Mouse (Mus musculus) heart, embryonic 13.5 days (tissue): ENCODE results near the gene Prss1. TPM values are rescaled to one million over a fixed set of nuclear protein-coding genes. Genes with fewer than 3 reads are reported as not detected.
"Not testable (repeated sequence)": the region's sequence is repeated elsewhere in the genome, so short reads cannot be mapped to it uniquely, and the experiment has no call there.

Experiments used
- ATAC-seq: fragments of 200-750 bp; cut with Nextera tagmentation; 2 replicates; pipeline ENCODE4 v1.8.0; 2017; ENCODE audit warnings: moderate TSS enrichment; ENCODE audit not compliant: insufficient number of reproducible peaks, low FRiP score, low TSS enrichment; ENCODE audit errors: extremely low read depth
- H3K27ac ChIP-seq: fragments of 300-500 bp; sonication (generic); replicated peaks from 2 replicates; pipeline ENCODE4 v1.5.1; 2015; ENCODE audit warnings: moderate library complexity, mild to moderate bottlenecking, inconsistent platforms
- H3K27me3 ChIP-seq: fragments of 300-500 bp; sonication (generic); replicated peaks from 2 replicates; pipeline ENCODE4 v1.6.1; 2015; ENCODE audit warnings: mild to moderate bottlenecking, inconsistent platforms
- H3K36me3 ChIP-seq: fragments of 300-500 bp; sonication (generic); 2 replicates; pipeline ENCODE4 v1.6.1; 2015; ENCODE audit warnings: mild to moderate bottlenecking, inconsistent platforms
- H3K4me1 ChIP-seq: fragments of 300-500 bp; sonication (generic); 2 replicates; pipeline ENCODE4 v1.6.1; 2015; ENCODE audit warnings: inconsistent platforms
- H3K4me2 ChIP-seq: fragments of 300-500 bp; sonication (generic); 2 replicates; pipeline ENCODE4 v1.6.1; 2015; ENCODE audit warnings: inconsistent platforms, mild to moderate bottlenecking, moderate library complexity
- H3K4me3 ChIP-seq: fragments of 300-500 bp; sonication (generic); 2 replicates; pipeline ENCODE4 v1.5.1; 2015; ENCODE audit warnings: moderate library complexity, mild to moderate bottlenecking, inconsistent platforms
- H3K9ac ChIP-seq: fragments of 300-500 bp; sonication (generic); 2 replicates; pipeline ENCODE4 v1.6.1; 2015; ENCODE audit warnings: inconsistent platforms, mild to moderate bottlenecking, moderate library complexity
- H3K9me3 ChIP-seq: fragments of 300-500 bp; sonication (generic); 2 replicates; pipeline ENCODE4 v1.6.1; 2016; ENCODE audit warnings: inconsistent platforms
- WGBS: fragments of 180-500 bp; shearing (Covaris S2); methylation state at CpG from one replicate; pipeline ENCODE4 v1.1.7; 2015; ENCODE audit warnings: mixed read lengths; 5-methylcytosine and 5-hydroxymethylcytosine counted together
- polyA plus RNA-seq: library from polyadenylated mRNA; unstranded; fragments of >200 nt; fragmentation: Nextera tagmentation; extraction: Ambion mirVana; gene quantifications from 2 replicates; pipeline ENCODE4 v1.2.1, GENCODE M21; 2015

The Prss1 gene
- polyA plus RNA-seq, result not detected in 2 replicates

DNA sequence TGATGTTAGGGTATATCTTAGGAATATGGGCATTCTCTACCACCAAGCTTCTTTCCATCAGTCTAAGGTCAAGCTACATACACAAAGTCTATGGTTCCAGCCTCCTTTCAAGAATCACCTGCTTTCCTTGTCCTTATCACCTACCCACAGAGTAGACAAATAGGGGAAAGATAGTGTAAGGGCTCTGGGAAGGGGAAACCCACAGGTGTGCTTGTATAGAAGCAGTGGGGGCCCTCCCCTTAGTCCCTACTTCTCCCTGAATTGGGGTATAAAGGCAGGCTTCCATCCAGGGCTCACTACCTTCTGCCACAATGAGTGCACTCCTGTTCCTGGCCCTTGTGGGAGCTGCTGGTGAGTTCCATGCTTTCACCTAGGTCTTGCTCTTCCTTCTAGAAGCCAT, at the start of gene Prss1:
Gene Prss1 (plus strand): TSS at position 301 of the 400 bp plus-strand sequence.
- not testable (repeated sequence) for H3K9ac ChIP-seq, H3K27ac ChIP-seq, H3K4me3 ChIP-seq, ATAC-seq, H3K4me1 ChIP-seq, H3K36me3 ChIP-seq, H3K27me3 ChIP-seq, H3K4me2 ChIP-seq, H3K9me3 ChIP-seq

DNA sequence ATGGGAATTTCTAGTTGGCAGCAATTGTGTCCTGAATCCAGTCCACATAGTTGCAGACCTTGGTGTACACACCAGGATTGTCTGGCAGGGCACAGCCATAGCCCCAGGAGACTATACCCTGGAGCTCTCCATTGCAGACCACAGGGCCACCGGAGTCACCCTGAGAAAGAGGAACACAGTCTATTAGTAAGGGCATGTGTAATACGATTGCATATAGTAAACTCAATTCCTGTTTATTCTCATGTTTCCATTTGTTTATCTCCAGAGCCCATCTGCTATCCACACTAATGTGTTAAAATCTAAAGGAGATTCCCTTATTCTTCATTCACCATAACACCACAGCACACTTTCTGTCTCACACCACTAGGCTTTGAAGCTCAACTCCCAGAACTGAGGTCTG, 16.5 kb upstream of the Prss1 start:
- ATAC-seq, result not testable (repeated sequence)

DNA sequence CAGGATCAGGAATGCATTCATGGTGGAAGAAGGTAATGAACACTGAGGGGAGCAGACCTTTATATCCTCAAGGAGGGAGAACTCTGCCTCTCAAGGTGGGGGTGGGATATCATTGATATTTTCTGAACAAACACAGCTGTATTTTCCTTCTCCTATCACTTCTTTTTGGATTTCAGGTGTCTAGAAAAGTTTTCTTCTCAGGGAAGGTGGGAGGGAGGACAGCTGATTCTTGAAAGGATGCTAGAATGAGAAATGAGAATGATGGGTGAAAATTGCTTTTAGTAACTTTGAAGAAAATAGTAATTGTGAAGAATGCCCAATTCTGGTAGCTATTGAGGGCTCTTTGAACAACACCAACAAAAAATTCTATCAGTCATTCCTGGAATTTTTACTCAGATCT, 12.7 kb upstream of the Prss1 start, which contains the start of gene Gm10334:
Gene Gm10334 (minus strand): TSS at position 101 of the 400 bp plus-strand sequence.
- H3K4me2 ChIP-seq, H3K36me3 ChIP-seq, H3K9me3 ChIP-seq, H3K27me3 ChIP-seq, H3K27ac ChIP-seq, ATAC-seq, H3K9ac ChIP-seq, H3K4me3 ChIP-seq, H3K4me1 ChIP-seq: not testable (repeated sequence)

More for the DNA sequence above, 16.5 kb upstream of the Prss1 start:
- not testable (repeated sequence) for H3K9ac ChIP-seq, H3K4me3 ChIP-seq, H3K27me3 ChIP-seq, H3K36me3 ChIP-seq, H3K27ac ChIP-seq, H3K4me1 ChIP-seq, H3K9me3 ChIP-seq, H3K4me2 ChIP-seq
- WGBS, result 63% methylated on average over 2 of the region's 2 CpGs

DNA sequence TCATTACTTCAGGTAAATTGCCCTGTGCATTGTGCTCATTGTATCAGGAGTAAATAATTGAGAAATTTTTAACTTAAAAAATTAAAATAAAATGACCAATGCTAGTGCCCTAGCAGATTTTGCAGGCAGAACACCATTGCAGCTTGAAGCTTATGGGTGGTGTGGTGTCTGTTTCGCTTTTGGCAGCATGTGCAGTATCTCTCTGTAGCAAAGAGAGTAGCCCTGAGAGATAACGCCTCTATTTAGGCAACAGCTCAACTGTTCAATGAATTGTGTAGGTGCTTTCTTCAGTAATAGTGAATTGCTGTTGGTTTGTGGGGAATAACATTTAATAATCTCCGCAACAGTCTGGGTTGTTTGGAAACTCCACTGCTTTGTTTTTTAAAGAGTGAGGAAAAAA, 40.6 kb downstream of the Prss1 start:
- no peak for ATAC-seq
- H3K9ac ChIP-seq, result no peak overlapping the region
- H3K9me3 ChIP-seq, result 0 out of 2 replicates have a peak, but pooled peaks cover 7% of the 10 kb centered on the region
- no peak overlapping the region for H3K27ac ChIP-seq
- no peak overlapping the region for H3K4me2 ChIP-seq
- 65% methylated on average over 3 of the region's 3 CpGs for WGBS
- no peaks in the 10 kb centered on the region for H3K4me1 ChIP-seq
- no peaks in the 10 kb centered on the region for H3K27me3 ChIP-seq
- no peak overlapping the region for H3K4me3 ChIP-seq
- no peaks in the 10 kb centered on the region for H3K36me3 ChIP-seq

DNA sequence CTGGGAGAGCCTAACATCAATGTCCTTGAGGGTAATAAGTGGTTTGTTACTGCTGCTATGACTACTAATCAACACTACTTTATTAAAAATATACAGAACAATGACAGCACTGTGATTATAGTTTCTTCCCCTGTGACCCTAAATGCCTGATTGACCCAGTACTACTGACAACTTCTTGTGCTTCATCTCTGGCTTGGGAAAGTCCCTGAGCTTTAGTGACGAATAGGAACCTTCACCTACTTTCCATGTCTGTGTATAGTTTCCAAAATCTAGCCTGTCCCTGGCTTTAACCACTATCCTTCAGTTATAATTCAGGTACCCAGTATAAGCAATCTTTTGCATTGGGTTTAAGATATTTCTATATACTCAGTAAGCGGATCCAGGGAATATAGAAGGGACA, 46.2 kb downstream of the Prss1 start:
- Histone ChIP-seq H3K27me3 (no peaks in the 10 kb centered on the region), H3K9ac (no peak overlapping the region), H3K27ac (no peak overlapping the region), H3K36me3 (no peaks in the 10 kb centered on the region), H3K4me3 (no peak overlapping the region), H3K4me2 (no peak overlapping the region), H3K4me1 (no peaks in the 10 kb centered on the region), H3K9me3 (0 out of 2 replicates have a peak, but pooled peaks cover 2% of the 10 kb centered on the region)
- no peak for ATAC-seq
- WGBS, result 58% methylated on average over 2 of the region's 2 CpGs

DNA sequence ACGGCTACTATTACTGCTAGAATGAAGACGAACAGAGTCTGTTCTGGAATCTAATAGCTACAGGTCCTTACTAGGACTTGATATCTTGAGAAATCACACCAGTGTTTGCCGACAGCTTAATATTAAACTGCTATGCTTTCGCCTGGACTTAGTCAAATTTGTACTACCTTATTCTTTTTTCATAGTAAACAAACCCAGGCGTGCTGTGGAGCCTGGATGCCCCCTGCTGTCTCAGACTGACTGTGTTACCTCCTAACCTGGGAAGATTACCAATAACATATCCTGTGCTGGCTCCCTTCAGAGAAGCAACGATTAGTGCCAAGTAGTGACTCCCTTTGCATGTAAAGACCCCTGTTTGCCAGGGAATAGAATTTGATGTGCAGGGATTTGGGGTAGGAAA, 46.6 kb downstream of the Prss1 start:
- Histone ChIP-seq H3K36me3 (no peaks in the 10 kb centered on the region), H3K4me2 (no peak overlapping the region), H3K9ac (no peak overlapping the region), H3K27ac (no peak overlapping the region), H3K9me3 (0 out of 2 replicates have a peak, but pooled peaks cover 2% of the 10 kb centered on the region), H3K4me1 (no peaks in the 10 kb centered on the region), H3K4me3 (no peak overlapping the region), H3K27me3 (no peaks in the 10 kb centered on the region)
- ATAC-seq, result no peak
- 62% methylated on average over 6 of the region's 6 CpGs for WGBS

Other genes starting within 250 kb of the Prss1 start
- gene Try4, start 156.7 kb upstream of the Prss1 start, polyA plus RNA-seq, result not detected in 2 replicates
- not detected in 2 replicates for gene Try5, start 142.1 kb upstream of the Prss1 start, polyA plus RNA-seq
- not detected in 2 replicates for gene Try10, start 104.8 kb upstream of the Prss1 start, polyA plus RNA-seq
- gene Prss3, start 81.3 kb upstream of the Prss1 start, polyA plus RNA-seq, result not detected in 2 replicates
- not detected in 2 replicates for gene Gm5771, start 66.6 kb upstream of the Prss1 start, polyA plus RNA-seq
- gene Gm10334, start 12.8 kb upstream of the Prss1 start, polyA plus RNA-seq, result not detected in 2 replicates
- gene Prss2, start 62.9 kb downstream of the Prss1 start, polyA plus RNA-seq, result not detected in 2 replicates
- gene Ephb6, start 146.6 kb downstream of the Prss1 start, polyA plus RNA-seq, result 3.5 and 5.3 TPM in 2 replicates
- 0.13 and 0.14 TPM in 2 replicates for gene Trpv6, start 177.5 kb downstream of the Prss1 start, polyA plus RNA-seq
- not detected in 2 replicates for gene Trpv5, start 221.8 kb downstream of the Prss1 start, polyA plus RNA-seq
- gene Llcfc1, start 225.5 kb downstream of the Prss1 start, polyA plus RNA-seq, result not detected in 2 replicates
- 11.6 and 13.5 TPM in 2 replicates for gene Kel, start 245.4 kb downstream of the Prss1 start, polyA plus RNA-seq